Mouse (Mus musculus): ENCODE data around the gene Taf12. TPM values are rescaled to one million over a fixed set of nuclear protein-coding genes. Genes with fewer than 3 reads are reported as not detected.
"Not testable (repeated sequence)": the region's sequence is repeated elsewhere in the genome, so short reads cannot be mapped to it uniquely, and the experiment has no call there.

Taf12 gene
- polyA plus RNA-seq, 1 experiment from 2014 or later, result 50.6 TPM

DNA sequence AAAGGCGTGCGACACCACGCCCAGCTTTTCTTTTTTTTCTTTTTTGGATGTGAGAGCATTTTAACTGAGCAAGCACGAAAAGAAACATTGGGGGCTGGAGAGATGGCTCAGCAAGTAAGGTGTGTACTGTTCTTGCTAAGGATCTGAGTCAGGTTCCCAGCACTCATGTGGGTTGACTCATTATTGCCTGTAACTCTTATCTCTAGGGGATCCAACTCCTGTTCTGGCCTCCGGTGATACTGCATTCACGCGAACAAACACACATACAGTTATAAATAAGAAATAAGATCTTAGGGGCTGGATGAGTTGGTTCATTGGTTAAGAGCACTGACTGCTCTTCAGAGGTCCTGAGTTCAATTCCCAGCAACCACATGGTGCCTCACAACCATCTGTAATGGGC lies 10.9 kb upstream of the Taf12 start:
- Histone ChIP-seq H3K4me3 (replicated peaks; ENCODE audit: low read depth, low read length) (no peak overlapping the region), H3K4me1 (ENCODE audit: control insufficient read depth, insufficient read depth, low read length) (peaks cover 20% of the 10 kb centered on the region), H3K4me2 (ENCODE audit: low read length) (no peak overlapping the region), H3K27ac (replicated peaks; ENCODE audit: low read depth, low read length) (no peak overlapping the region), H3K9ac (replicated peaks; ENCODE audit: low read length) (no peak overlapping the region), H3K36me3 (ENCODE audit: control insufficient read depth, insufficient read depth, low read length) (no peaks in the 10 kb centered on the region), H3K27me3 (ENCODE audit: control insufficient read depth, insufficient read depth, low read length) (no peaks in the 10 kb centered on the region), H3K9me3 (ENCODE audit: control insufficient read depth, low read length) (no peaks in the 10 kb centered on the region)
- ATAC-seq (ENCODE audit: low FRiP score, low TSS enrichment), result no peak
- WGBS, result 96% methylated on average over 7 of the region's 7 CpGs
- no peak for DNase-seq

GRCm38 (mm10) chr4:132266835-132267349 lies 7.3 kb upstream of the Taf12 start:
- H3K9me3 ChIP-seq (ENCODE audit: control insufficient read depth, low read length), result no peaks in the 10 kb centered on the region
- ATAC-seq (ENCODE audit: low FRiP score, low TSS enrichment), result no peak
- no peak overlapping the region for H3K9ac ChIP-seq (replicated peaks; ENCODE audit: low read length)
- no peak for DNase-seq
- no peak overlapping the region for H3K27ac ChIP-seq (replicated peaks; ENCODE audit: low read depth, low read length)
- no peak overlapping the region for H3K4me3 ChIP-seq (replicated peaks; ENCODE audit: low read depth, low read length)
- 81% methylated on average over 3 of the region's 3 CpGs for WGBS
- H3K4me2 ChIP-seq (ENCODE audit: low read length), result no peak overlapping the region
- H3K4me1 ChIP-seq (ENCODE audit: control insufficient read depth, insufficient read depth, low read length), result peaks cover 8% of the 10 kb centered on the region; the same call in 1 of the 2 replicates
- no peaks in the 10 kb centered on the region for H3K36me3 ChIP-seq (ENCODE audit: control insufficient read depth, insufficient read depth, low read length)
- no peaks in the 10 kb centered on the region for H3K27me3 ChIP-seq (ENCODE audit: control insufficient read depth, insufficient read depth, low read length)

DNA sequence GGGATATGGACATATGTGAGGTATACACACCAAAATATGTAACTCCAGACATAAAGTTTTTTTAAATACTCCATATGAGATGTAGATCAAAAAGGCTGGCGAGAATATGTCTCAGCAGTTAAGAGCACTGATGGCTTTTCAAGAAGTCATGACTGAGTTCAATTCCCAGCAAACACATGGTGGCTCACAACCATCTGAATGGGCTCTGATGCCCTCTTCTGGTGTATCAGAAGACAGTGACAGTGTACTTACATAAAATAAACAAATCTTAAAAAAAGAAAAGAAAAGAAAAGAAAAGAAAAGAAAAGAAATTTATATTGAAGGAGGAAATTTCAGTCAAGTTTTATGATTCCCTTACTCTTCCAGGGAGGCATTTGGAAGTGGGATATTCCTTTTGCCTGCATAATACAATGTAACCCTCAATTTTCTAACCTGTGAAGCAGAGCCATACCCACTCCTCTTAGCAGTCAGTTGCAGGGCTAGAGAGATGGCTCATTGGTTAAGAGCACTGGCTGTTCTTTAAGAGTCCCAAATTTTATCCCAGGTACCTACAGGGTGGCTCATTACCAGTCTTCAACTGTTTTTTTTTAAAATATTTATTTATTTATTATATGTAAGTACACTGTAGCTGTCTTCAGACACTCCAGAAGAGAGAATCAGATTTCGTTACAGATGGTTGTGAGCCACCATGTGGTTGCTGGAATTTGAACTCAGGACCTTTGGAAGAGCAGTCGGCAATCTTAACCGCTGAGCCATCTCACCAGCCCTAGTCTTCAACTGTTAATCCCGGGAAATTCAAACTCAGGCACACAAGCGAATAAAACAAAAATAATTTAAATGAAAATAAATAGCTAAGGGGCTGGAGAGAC lies 5.1 kb upstream of the Taf12 start:
- DNase-seq (peak; percentile 40), ATAC-seq (ENCODE audit: low FRiP score, low TSS enrichment) (no peak)
- no peaks in the 10 kb centered on the region for H3K9me3 ChIP-seq (ENCODE audit: control insufficient read depth, low read length)
- no peak overlapping the region for H3K9ac ChIP-seq (replicated peaks; ENCODE audit: low read length)
- H3K4me1 ChIP-seq (ENCODE audit: control insufficient read depth, insufficient read depth, low read length), result peaks cover 9% of the 10 kb centered on the region; the same call in 1 of the 2 replicates
- no peak overlapping the region for H3K4me3 ChIP-seq (replicated peaks; ENCODE audit: low read depth, low read length)
- 16% methylated on average over 6 of the region's 6 CpGs for WGBS
- H3K27ac ChIP-seq (replicated peaks; ENCODE audit: low read depth, low read length), result 0 out of 2 replicates have a peak overlapping the region, but pooled peaks have one; percentile 94
- no peaks in the 10 kb centered on the region for H3K27me3 ChIP-seq (ENCODE audit: control insufficient read depth, insufficient read depth, low read length)
- H3K36me3 ChIP-seq (ENCODE audit: control insufficient read depth, insufficient read depth, low read length), result no peaks in the 10 kb centered on the region
- peak overlapping the region; percentile 53; the same call in 1 of the 2 replicates for H3K4me2 ChIP-seq (ENCODE audit: low read length)

- H3K36me3 ChIP-seq (ENCODE audit: control insufficient read depth, insufficient read depth, low read length), result no peaks in the 10 kb centered on the region
- H3K4me1 ChIP-seq (ENCODE audit: control insufficient read depth, insufficient read depth, low read length), result peaks cover 10% of the 10 kb centered on the region
- H3K4me3 ChIP-seq (replicated peaks; ENCODE audit: low read depth, low read length), result peak overlapping the region; percentile 30
- peak overlapping the region; percentile 53 for H3K4me2 ChIP-seq (ENCODE audit: low read length)
- WGBS, result under 1% methylated on average over 35 of the region's 35 CpGs
- DNase-seq (peak; percentile 93), ATAC-seq (ENCODE audit: low FRiP score, low TSS enrichment) (peak; percentile 73)
- H3K27me3 ChIP-seq (ENCODE audit: control insufficient read depth, insufficient read depth, low read length), result no peaks in the 10 kb centered on the region
- no peaks in the 10 kb centered on the region for H3K9me3 ChIP-seq (ENCODE audit: control insufficient read depth, low read length)
- peak overlapping the region; percentile 66 for H3K9ac ChIP-seq (replicated peaks; ENCODE audit: low read length)
- peak overlapping the region; percentile 94 for H3K27ac ChIP-seq (replicated peaks; ENCODE audit: low read depth, low read length)
Measured at GRCm38 (mm10) chr4:132269740-132270560, 4.2 kb upstream of the Taf12 start.

GRCm38 (mm10) chr4:132273166-132273565 lies 1.0 kb upstream of the Taf12 start:
- peak overlapping the region; percentile 93 for H3K4me2 ChIP-seq (ENCODE audit: low read length)
- ATAC-seq (ENCODE audit: low FRiP score, low TSS enrichment), result no peak
- H3K36me3 ChIP-seq (ENCODE audit: control insufficient read depth, insufficient read depth, low read length), result no peaks in the 10 kb centered on the region
- no peak overlapping the region for H3K27ac ChIP-seq (replicated peaks; ENCODE audit: low read depth, low read length)
- 64% methylated on average over 2 of the region's 2 CpGs for WGBS
- H3K4me3 ChIP-seq (replicated peaks; ENCODE audit: low read depth, low read length), result peak overlapping the region; percentile 58; the same call in 1 of the 2 replicates
- H3K4me1 ChIP-seq (ENCODE audit: control insufficient read depth, insufficient read depth, low read length), result peaks cover 14% of the 10 kb centered on the region
- H3K27me3 ChIP-seq (ENCODE audit: control insufficient read depth, insufficient read depth, low read length), result no peaks in the 10 kb centered on the region
- 0 out of 2 replicates have a peak overlapping the region, but pooled peaks have one; percentile 21 for H3K9ac ChIP-seq (replicated peaks; ENCODE audit: low read length)
- H3K9me3 ChIP-seq (ENCODE audit: control insufficient read depth, low read length), result no peaks in the 10 kb centered on the region
- no peak for DNase-seq

DNA sequence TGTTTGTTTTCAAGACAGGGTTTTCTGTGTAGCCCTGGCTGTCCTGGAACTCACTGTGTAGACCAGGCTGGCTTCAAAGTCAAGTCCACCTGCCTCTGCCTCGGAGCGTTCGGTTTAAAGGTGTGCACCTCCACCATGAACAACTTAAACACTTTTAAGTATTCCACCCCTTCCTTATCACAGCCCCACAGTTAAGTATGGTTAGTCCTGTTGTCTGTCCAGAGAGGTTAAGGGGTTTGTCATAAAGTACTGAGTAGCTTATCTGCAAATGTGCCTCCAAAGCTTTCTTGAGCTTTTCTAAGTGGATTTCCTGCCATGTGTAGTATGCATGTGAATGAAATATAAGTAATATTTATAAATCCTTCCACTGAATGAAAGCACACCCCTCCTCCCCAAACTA lies 1.8 kb downstream of the Taf12 start:
- Histone ChIP-seq H3K9ac (replicated peaks; ENCODE audit: low read length) (no peak overlapping the region), H3K9me3 (ENCODE audit: control insufficient read depth, low read length) (no peaks in the 10 kb centered on the region), H3K4me2 (ENCODE audit: low read length) (0 out of 2 replicates have a peak overlapping the region, but pooled peaks have one; percentile 6), H3K4me3 (replicated peaks; ENCODE audit: low read depth, low read length) (no peak overlapping the region), H3K36me3 (ENCODE audit: control insufficient read depth, insufficient read depth, low read length) (no peaks in the 10 kb centered on the region), H3K27me3 (ENCODE audit: control insufficient read depth, insufficient read depth, low read length) (no peaks in the 10 kb centered on the region), H3K27ac (replicated peaks; ENCODE audit: low read depth, low read length) (no peak overlapping the region), H3K4me1 (ENCODE audit: control insufficient read depth, insufficient read depth, low read length) (peaks cover 11% of the 10 kb centered on the region; the same call in 1 of the 2 replicates)
- 96% methylated on average over 3 of the region's 3 CpGs for WGBS
- no peak for ATAC-seq (ENCODE audit: low FRiP score, low TSS enrichment)
- DNase-seq, result no peak

GRCm38 (mm10) chr4:132288840-132289239 lies 14.7 kb downstream of the Taf12 start:
- H3K27me3 ChIP-seq (ENCODE audit: control insufficient read depth, insufficient read depth, low read length); DNase-seq; H3K9ac ChIP-seq (replicated peaks; ENCODE audit: low read length); H3K27ac ChIP-seq (replicated peaks; ENCODE audit: low read depth, low read length); ATAC-seq (ENCODE audit: low FRiP score, low TSS enrichment); H3K4me3 ChIP-seq (replicated peaks; ENCODE audit: low read depth, low read length); H3K4me1 ChIP-seq (ENCODE audit: control insufficient read depth, insufficient read depth, low read length); H3K4me2 ChIP-seq (ENCODE audit: low read length); H3K9me3 ChIP-seq (ENCODE audit: control insufficient read depth, low read length): not testable (repeated sequence)
- peaks cover 63% of the 10 kb centered on the region for H3K36me3 ChIP-seq (ENCODE audit: control insufficient read depth, insufficient read depth, low read length)
- 87% methylated on average over 3 of the region's 5 CpGs for WGBS

DNA sequence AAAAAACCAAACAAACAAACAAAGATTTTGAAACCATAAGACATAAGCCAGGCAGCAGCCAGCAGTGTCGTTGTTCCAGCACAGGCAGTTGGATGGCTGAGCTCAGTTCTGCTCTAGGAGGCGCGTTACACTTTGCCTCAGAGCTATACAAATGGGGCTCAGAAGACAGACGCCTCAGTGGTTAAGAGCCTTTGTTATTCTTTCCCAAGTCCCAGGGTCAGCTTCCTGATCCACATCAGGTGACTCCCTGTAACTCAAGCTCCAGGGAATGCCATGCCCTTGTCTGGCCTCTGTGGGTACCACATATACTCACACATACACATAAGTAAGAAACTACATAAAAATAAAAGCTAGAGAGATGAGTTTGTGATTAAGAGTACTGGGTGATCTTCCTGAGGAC lies 16.9 kb downstream of the Taf12 start:
- DNase-seq, result no peak
- Histone ChIP-seq H3K27me3 (ENCODE audit: control insufficient read depth, insufficient read depth, low read length) (no peaks in the 10 kb centered on the region), H3K27ac (replicated peaks; ENCODE audit: low read depth, low read length) (no peak overlapping the region), H3K4me2 (ENCODE audit: low read length) (no peak overlapping the region), H3K9me3 (ENCODE audit: control insufficient read depth, low read length) (no peaks in the 10 kb centered on the region), H3K4me3 (replicated peaks; ENCODE audit: low read depth, low read length) (no peak overlapping the region), H3K36me3 (ENCODE audit: control insufficient read depth, insufficient read depth, low read length) (peaks cover 55% of the 10 kb centered on the region), H3K9ac (replicated peaks; ENCODE audit: low read length) (no peak overlapping the region), H3K4me1 (ENCODE audit: control insufficient read depth, insufficient read depth, low read length) (no peaks in the 10 kb centered on the region)
- no peak for ATAC-seq (ENCODE audit: low FRiP score, low TSS enrichment)
- whole genome bisulfite sequencing, result 85% methylated on average over 4 of the region's 4 CpGs

All from midbrain, embryonic 14.5 days (tissue).